21 mouse cellular contexts compared by ENCODE assay signal in the genomic region with DNA sequence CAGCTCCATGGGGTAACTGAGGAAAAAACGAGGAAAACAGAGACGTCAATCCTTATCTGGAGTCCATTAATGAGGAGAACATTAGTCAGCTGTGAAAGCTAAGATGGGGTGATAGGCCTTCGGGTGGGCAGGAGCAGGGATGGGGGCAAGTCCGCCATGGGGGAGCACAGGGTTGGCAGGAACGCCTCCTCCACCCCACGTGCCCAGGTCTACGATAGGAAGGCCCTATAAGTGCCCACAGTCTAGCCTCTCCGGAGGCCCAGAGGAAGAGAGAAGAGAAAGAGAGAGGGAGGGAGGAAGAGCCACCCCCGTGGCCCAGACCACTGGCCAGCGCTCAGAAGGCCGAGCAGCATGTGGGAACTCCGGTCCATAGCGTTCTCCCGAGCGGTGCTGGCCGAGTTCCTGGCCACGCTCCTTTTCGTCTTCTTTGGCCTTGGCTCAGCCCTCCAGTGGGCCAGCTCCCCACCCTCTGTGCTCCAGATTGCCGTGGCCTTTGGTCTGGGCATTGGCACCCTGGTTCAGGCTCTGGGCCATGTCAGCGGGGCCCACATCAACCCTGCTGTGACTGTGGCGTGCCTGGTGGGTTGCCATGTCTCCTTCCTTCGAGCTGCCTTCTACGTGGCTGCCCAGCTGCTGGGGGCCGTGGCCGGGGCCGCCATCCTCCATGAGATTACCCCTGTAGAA. TPM values are rescaled to one million over a fixed set of nuclear protein-coding genes. Genes with fewer than 3 reads are reported as not detected.
DNase-seq lines count a peak whose midpoint lies in the region; ATAC-seq lines count a peak whose summit lies in the region.
"Had no signal": no experiment of that assay in that cellular context is flagged by ENCODE, and none has a peak within 500 bp of the region (broad histone marks: within the 10 kb centered on the region; RNA-seq: fewer than 3 reads in every experiment).

A gene (plus strand): TSS at position 254 of the 684 bp plus-strand sequence.

- intact Hi-C loops in heart, postnatal 14 days (cut with DNase I), result no loop called here

- peak; percentile 11 to 20 for DNase-seq in heart, postnatal 14 days
- DNase-seq in heart, embryonic 10.5 days (ENCODE audit: low spot score), result no peak
- peak; percentile 25 for DNase-seq in adrenal gland, adult 8-10 months
- peak; percentile 60 for DNase-seq in cerebellum, adult 11-12 months
- no peak for DNase-seq in thymus, postnatal 4 days
- no peak for DNase-seq in right cerebral cortex, postnatal 4 days
- DNase-seq: gastrocnemius, postnatal 25 days; lung, adult 2 months; right cerebral cortex, postnatal 25 days had no signal

- WGBS in heart, embryonic 10.5 days, result 75% methylated on average over 26 of the region's 26 CpGs
- WGBS in kidney, embryonic 15.5 days, result 77% methylated on average over 26 of the region's 26 CpGs
- 86% methylated on average over 26 of the region's 26 CpGs for WGBS in neural tube, embryonic 15.5 days

- peaks cover 89% of the 10 kb centered on the region for H3K27me3 ChIP-seq in heart, embryonic 10.5 days (ENCODE audit: insufficient read depth, poor library complexity, severe bottlenecking)
- peaks cover 52% of the 10 kb centered on the region for H3K27me3 ChIP-seq in kidney, embryonic 15.5 days
- H3K27me3 ChIP-seq in neural tube, embryonic 15.5 days (replicated peaks), result peaks cover 44% of the 10 kb centered on the region

- H3K4me3 ChIP-seq in heart, embryonic 10.5 days, result no peak within 1 kb of the TSS
- no peak within 1 kb of the TSS for H3K4me3 ChIP-seq in kidney, embryonic 15.5 days (replicated peaks)
- H3K4me3 ChIP-seq in neural tube, embryonic 15.5 days (replicated peaks), result no peak within 1 kb of the TSS
- H3K4me3 ChIP-seq: embryonic facial prominence, embryonic 15.5 days; limb, embryonic 13.5 days; neural tube, embryonic 13.5 days had no signal

- H3K9ac ChIP-seq in kidney, embryonic 15.5 days, result no peak within 1 kb of the TSS
- H3K9ac ChIP-seq in neural tube, embryonic 15.5 days (replicated peaks), result no peak within 1 kb of the TSS
- H3K9ac ChIP-seq: embryonic facial prominence, embryonic 15.5 days; limb, embryonic 13.5 days; neural tube, embryonic 13.5 days had no signal

- H3K9me3 ChIP-seq in heart, embryonic 10.5 days, result no peaks in the 10 kb centered on the region
- H3K9me3 ChIP-seq in kidney, embryonic 15.5 days (replicated peaks), result no peaks in the 10 kb centered on the region
- H3K9me3 ChIP-seq in neural tube, embryonic 15.5 days (replicated peaks), result no peaks in the 10 kb centered on the region
- H3K9me3 ChIP-seq: embryonic facial prominence, embryonic 15.5 days; limb, embryonic 13.5 days; neural tube, embryonic 13.5 days had no signal

- no peak within 1 kb of the TSS for H3K4me2 ChIP-seq in kidney, embryonic 15.5 days
- no peak within 1 kb of the TSS for H3K4me2 ChIP-seq in neural tube, embryonic 15.5 days
- H3K4me2 ChIP-seq: embryonic facial prominence, embryonic 15.5 days; limb, embryonic 13.5 days; neural tube, embryonic 13.5 days had no signal

- peaks cover 10% of the 10 kb centered on the region for H3K4me1 ChIP-seq in heart, embryonic 10.5 days
- peaks cover 11% of the 10 kb centered on the region for H3K4me1 ChIP-seq in kidney, embryonic 15.5 days
- peaks cover 12% of the 10 kb centered on the region for H3K4me1 ChIP-seq in neural tube, embryonic 15.5 days

- ATAC-seq in kidney, embryonic 15.5 days (replicated peaks; ENCODE audit: low FRiP score), result 0 out of 2 replicates have a peak, but pooled peaks have one; percentile 33
- no peak for ATAC-seq in neural tube, embryonic 15.5 days (ENCODE audit: low FRiP score)
- ATAC-seq: CD4-positive, CD25-positive, alpha-beta regulatory T cell, adult 4 months; forebrain, embryonic 16.5 days; intestine, embryonic 16.5 days had no signal

- no peaks in the 10 kb centered on the region for H3K36me3 ChIP-seq in heart, embryonic 10.5 days
- H3K36me3 ChIP-seq in kidney, embryonic 15.5 days, result no peaks in the 10 kb centered on the region
- H3K36me3 ChIP-seq in neural tube, embryonic 15.5 days, result no peaks in the 10 kb centered on the region
- H3K36me3 ChIP-seq: embryonic facial prominence, embryonic 15.5 days; limb, embryonic 13.5 days; neural tube, embryonic 13.5 days had no signal

- no peak within 1 kb of the TSS for H3K27ac ChIP-seq in heart, embryonic 10.5 days
- no peak within 1 kb of the TSS for H3K27ac ChIP-seq in kidney, embryonic 15.5 days
- no peak within 1 kb of the TSS for H3K27ac ChIP-seq in neural tube, embryonic 15.5 days (replicated peaks)
- H3K27ac ChIP-seq: embryonic facial prominence, embryonic 15.5 days; limb, embryonic 13.5 days; neural tube, embryonic 13.5 days had no signal

RNA-seq across cellular contexts. Expression of the gene that starts here (rescaled TPM):
- total RNA-seq in heart, postnatal 14 days (2021), result not detected
- polyA plus RNA-seq in heart, embryonic 10.5 days (2016; fragmentation: Nextera tagmentation; extraction: Ambion mirVana), result 0.15 TPM in 1 of 2 replicates, not detected in the other
- 1 to 10 TPM; 1.0 to 5.2 (median 1.9) TPM for total RNA-seq in adrenal gland, adult 8-10 months (2022)
- polyA plus RNA-seq in kidney, embryonic 15.5 days (2015; fragmentation: Nextera tagmentation; extraction: Ambion mirVana), result 42.5 and 66.2 TPM in 2 replicates
- not detected in 2 replicates for polyA plus RNA-seq in neural tube, embryonic 15.5 days (2015; fragmentation: Nextera tagmentation; extraction: Ambion mirVana)
- total RNA-seq: gastrocnemius, postnatal 25 days; heart, postnatal 10 days; layer of hippocampus, postnatal 36 days; megakaryocyte progenitor cell, adult 5-6 weeks; midbrain, postnatal 0 days had no signal
- polyA plus RNA-seq: CD4-positive, CD25-positive, alpha-beta regulatory T cell, adult 4 months; embryonic facial prominence, embryonic 15.5 days; forebrain, embryonic 16.5 days; intestine, embryonic 16.5 days; limb, embryonic 13.5 days; midbrain, postnatal 0 days; neural tube, embryonic 13.5 days had no signal

Comparison
In these comparisons a context has a peak if more than half of its experiments do, and no peak if none do; other contexts are left out.
1. RNA of the gene that starts here (polyA plus RNA-seq): 42.5 to 66.2 TPM in kidney, embryonic 15.5 days; 0.15 TPM in heart, embryonic 10.5 days and not detected in neural tube, embryonic 15.5 days; every median in the first group is over 10 times any median in the second.
2. Peak in DNase-seq in heart, postnatal 14 days; RNA of the gene not detected or under 1 TPM.
3. DNase-seq: peak in adrenal gland, adult 8-10 months (single experiment) and cerebellum, adult 11-12 months (single experiment); none in heart, embryonic 10.5 days (single experiment), thymus, postnatal 4 days (single experiment) and right cerebral cortex, postnatal 4 days (single experiment).